Mouse (Mus musculus) hindbrain, embryonic 15.5 days (tissue): Measurements from ENCODE around the gene Lemd1. TPM values are rescaled to one million over a fixed set of nuclear protein-coding genes. Genes with fewer than 3 reads are reported as not detected.

Source experiments
- ATAC-seq: fragments of 200-750 bp; cut with Nextera tagmentation; 2 replicates; pipeline ENCODE4 v1.8.0; 2017; ENCODE audit warnings: low read depth, moderate number of reproducible peaks, moderate TSS enrichment; ENCODE audit not compliant: low FRiP score
- H3K27ac ChIP-seq: fragments of 300-500 bp; sonication (generic); replicated peaks from 2 replicates; pipeline ENCODE4 v1.5.1; 2015; ENCODE audit warnings: mild to moderate bottlenecking, inconsistent platforms
- H3K27me3 ChIP-seq: fragments of 300-500 bp; sonication (generic); 2 replicates; pipeline ENCODE4 v1.6.1; 2015; ENCODE audit warnings: control low read depth, inconsistent platforms
- H3K36me3 ChIP-seq: fragments of 300-500 bp; sonication (generic); 2 replicates; pipeline ENCODE4 v1.6.1; 2015; ENCODE audit warnings: control low read depth, inconsistent platforms
- H3K4me1 ChIP-seq: fragments of 300-500 bp; sonication (generic); replicated peaks from 2 replicates; pipeline ENCODE4 v1.6.1; 2015; ENCODE audit warnings: control low read depth, inconsistent platforms
- H3K4me2 ChIP-seq: fragments of 300-500 bp; sonication (generic); 2 replicates; pipeline ENCODE4 v1.6.1; 2015; ENCODE audit warnings: moderate library complexity, mild to moderate bottlenecking, inconsistent platforms
- H3K4me3 ChIP-seq: fragments of 300-500 bp; sonication (generic); 2 replicates; pipeline ENCODE4 v1.5.1; 2015; ENCODE audit warnings: mild to moderate bottlenecking, inconsistent platforms
- H3K9ac ChIP-seq: fragments of 300-500 bp; sonication (generic); 2 replicates; pipeline ENCODE4 v1.6.1; 2015; ENCODE audit warnings: inconsistent platforms
- H3K9me3 ChIP-seq: fragments of 300-500 bp; sonication (generic); 2 replicates; pipeline ENCODE4 v1.6.1; 2016; ENCODE audit warnings: control low read depth, inconsistent platforms
- WGBS: fragments of 180-500 bp; shearing (Covaris S2); methylation state at CpG from one replicate; pipeline ENCODE4 v1.1.7; 2015; 5-methylcytosine and 5-hydroxymethylcytosine counted together
- polyA plus RNA-seq: library from polyadenylated mRNA; unstranded; fragments of >200 nt; fragmentation: Nextera tagmentation; extraction: Ambion mirVana; gene quantifications from 2 replicates; pipeline ENCODE4 v1.2.1, GENCODE M21; 2015

Gene Lemd1
- polyA plus RNA-seq, 1 experiment from 2014 or later, result 16.2 TPM

GRCm38 (mm10) chr1:132195681-132196080, 4.5 kb downstream of the Lemd1 start:
- H3K4me2 ChIP-seq, result peak overlapping the region; percentile 35
- WGBS, result 51% methylated on average over 5 of the region's 5 CpGs
- H3K36me3 ChIP-seq, result no peaks in the 10 kb centered on the region
- H3K4me1 ChIP-seq, result peaks cover 88% of the 10 kb centered on the region
- no peak for ATAC-seq
- H3K4me3 ChIP-seq, result no peak overlapping the region
- H3K9ac ChIP-seq, result no peak overlapping the region; the same call in 1 of the 2 replicates
- no peaks in the 10 kb centered on the region for H3K9me3 ChIP-seq
- H3K27me3 ChIP-seq, result no peaks in the 10 kb centered on the region
- H3K27ac ChIP-seq, result 0 out of 2 replicates have a peak overlapping the region, but pooled peaks have one; percentile 34

DNA sequence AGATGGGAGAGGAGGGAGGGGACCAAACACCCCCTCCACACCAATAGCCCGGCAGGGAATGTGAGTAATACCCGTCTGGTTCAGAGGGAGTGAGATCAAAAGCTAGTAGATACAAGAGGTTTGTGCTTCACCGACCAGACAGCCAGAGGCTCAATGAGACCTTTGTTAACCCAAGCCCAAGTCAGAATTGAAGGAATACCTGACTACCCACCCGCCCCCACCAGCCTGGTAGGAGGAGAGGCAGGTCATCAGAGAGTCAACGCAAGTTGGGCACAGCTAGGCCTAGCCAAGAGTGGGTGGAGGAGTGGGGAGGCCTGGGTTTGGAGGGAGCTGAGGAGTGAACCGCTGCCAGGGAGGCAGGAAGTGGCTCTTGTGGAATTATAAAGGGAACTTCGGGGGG, 5.1 kb downstream of the Lemd1 start:
- ATAC-seq, result no peak
- Histone ChIP-seq H3K27me3 (no peaks in the 10 kb centered on the region), H3K4me1 (peaks cover 95% of the 10 kb centered on the region), H3K4me3 (no peak overlapping the region), H3K9ac (peak overlapping the region; percentile 20; the same call in 1 of the 2 replicates), H3K9me3 (no peaks in the 10 kb centered on the region), H3K27ac (no peak overlapping the region), H3K36me3 (no peaks in the 10 kb centered on the region), H3K4me2 (peak overlapping the region; percentile 35)
- WGBS, result 12% methylated on average over 7 of the region's 7 CpGs

DNA sequence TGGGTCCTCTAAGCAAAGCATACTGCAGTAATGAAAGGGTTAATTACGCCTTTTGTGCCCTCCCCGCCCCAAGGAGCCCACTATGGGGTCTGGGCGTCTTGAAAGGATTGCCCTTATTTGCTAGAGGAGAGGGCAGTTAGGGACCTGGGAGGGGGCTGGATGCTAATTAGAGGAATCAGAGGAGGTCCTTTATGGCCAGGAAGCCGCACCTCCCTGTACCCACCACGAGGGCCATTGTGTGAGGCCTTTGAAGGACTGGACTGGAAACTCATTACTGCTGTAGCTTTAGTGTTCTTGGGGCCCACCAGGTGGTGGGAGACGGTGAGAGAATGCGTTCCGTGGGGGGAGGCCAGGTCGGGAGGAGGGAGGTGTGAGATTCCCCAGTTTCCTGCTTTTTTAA, 6.4 kb downstream of the Lemd1 start:
- 0 out of 2 replicates have a peak overlapping the region, but pooled peaks have one; percentile 10 for H3K27ac ChIP-seq
- H3K4me1 ChIP-seq, result peaks cover 99% of the 10 kb centered on the region
- peak overlapping the region; percentile 31 for H3K4me2 ChIP-seq
- no peak overlapping the region for H3K4me3 ChIP-seq
- no peak for ATAC-seq
- H3K9ac ChIP-seq, result no peak overlapping the region
- H3K27me3 ChIP-seq, result no peaks in the 10 kb centered on the region
- no peaks in the 10 kb centered on the region for H3K9me3 ChIP-seq
- WGBS, result 5% methylated on average over 9 of the region's 9 CpGs
- H3K36me3 ChIP-seq, result no peaks in the 10 kb centered on the region

DNA sequence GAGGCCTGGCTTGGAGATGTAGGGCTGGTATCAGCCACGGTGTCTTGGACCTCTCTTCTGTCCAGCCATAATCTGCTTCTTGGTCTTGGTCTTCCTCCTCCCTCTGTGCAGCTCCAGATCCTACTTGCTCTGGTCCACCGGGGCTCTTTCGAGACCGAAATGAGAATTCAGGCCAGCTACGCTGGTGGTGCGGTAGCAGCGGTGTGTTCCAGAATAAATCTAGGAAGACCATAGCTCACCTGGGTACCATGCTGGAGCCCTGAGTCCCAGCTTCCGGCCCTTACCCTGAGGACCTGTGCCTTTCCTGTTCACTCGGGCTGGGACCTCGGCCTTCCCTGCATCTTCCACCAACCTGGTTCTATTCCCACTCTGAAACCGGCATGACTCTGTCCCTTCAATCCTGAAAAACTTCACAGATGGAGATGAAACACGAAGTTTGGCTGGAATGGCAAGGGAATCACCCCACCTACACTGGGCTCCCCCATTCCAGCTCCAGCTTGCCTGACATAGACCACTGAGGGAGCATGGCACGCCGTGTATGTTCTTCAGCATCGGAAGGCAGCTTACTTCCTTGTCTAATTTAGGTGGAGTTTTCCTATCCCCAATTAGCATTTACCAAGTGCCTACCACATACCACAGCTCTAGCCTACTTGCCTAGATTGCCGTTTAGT, 7.3 kb downstream of the Lemd1 start:
- no peak for ATAC-seq
- H3K36me3 ChIP-seq, result no peaks in the 10 kb centered on the region
- H3K4me3 ChIP-seq, result no peak overlapping the region
- H3K9me3 ChIP-seq, result no peaks in the 10 kb centered on the region
- peaks cover 97% of the 10 kb centered on the region for H3K4me1 ChIP-seq
- H3K9ac ChIP-seq, result no peak overlapping the region
- H3K4me2 ChIP-seq, result no peak overlapping the region
- 76% methylated on average over 16 of the region's 16 CpGs for WGBS
- H3K27ac ChIP-seq, result peak overlapping the region; percentile 10; the same call in 1 of the 2 replicates
- H3K27me3 ChIP-seq, result no peaks in the 10 kb centered on the region

GRCm38 (mm10) chr1:132199244-132199643, 8.0 kb downstream of the Lemd1 start:
- Histone ChIP-seq H3K27me3 (no peaks in the 10 kb centered on the region), H3K4me1 (peaks cover 90% of the 10 kb centered on the region), H3K36me3 (no peaks in the 10 kb centered on the region), H3K9me3 (no peaks in the 10 kb centered on the region), H3K4me3 (no peak overlapping the region), H3K4me2 (peak overlapping the region; percentile 47; the same call in 1 of the 2 replicates), H3K9ac (no peak overlapping the region), H3K27ac (peak overlapping the region; percentile 67)
- no peak for ATAC-seq
- 75% methylated on average over 6 of the region's 6 CpGs for WGBS

DNA sequence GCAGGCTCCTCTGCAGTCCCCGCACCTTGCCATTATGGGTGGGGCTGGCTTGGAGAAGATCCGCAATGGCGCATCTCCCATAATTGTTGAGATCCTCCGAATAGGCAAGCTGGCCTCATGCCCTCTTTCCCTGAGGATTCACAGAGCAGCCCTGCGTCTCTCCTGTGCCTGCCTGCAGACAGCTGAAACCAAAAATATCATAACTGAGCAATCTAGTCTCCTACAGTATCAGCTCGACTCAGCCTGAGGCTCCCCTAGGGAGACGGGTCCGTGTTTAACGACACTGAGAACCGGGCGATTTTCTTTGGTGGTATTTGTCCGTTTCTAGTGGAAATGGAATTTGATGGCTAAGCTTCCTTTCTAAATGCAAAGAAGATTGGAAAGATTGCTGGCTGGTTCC, 8.7 kb downstream of the Lemd1 start:
- no peak for ATAC-seq
- Histone ChIP-seq H3K4me1 (peaks cover 83% of the 10 kb centered on the region), H3K4me3 (peak overlapping the region; percentile 36; the same call in 1 of the 2 replicates), H3K9me3 (no peaks in the 10 kb centered on the region), H3K27me3 (no peaks in the 10 kb centered on the region), H3K9ac (0 out of 2 replicates have a peak overlapping the region, but pooled peaks have one; percentile 35), H3K27ac (peak overlapping the region; percentile 67), H3K4me2 (peak overlapping the region; percentile 47), H3K36me3 (no peaks in the 10 kb centered on the region)
- WGBS, result 9% methylated on average over 12 of the region's 12 CpGs

DNA sequence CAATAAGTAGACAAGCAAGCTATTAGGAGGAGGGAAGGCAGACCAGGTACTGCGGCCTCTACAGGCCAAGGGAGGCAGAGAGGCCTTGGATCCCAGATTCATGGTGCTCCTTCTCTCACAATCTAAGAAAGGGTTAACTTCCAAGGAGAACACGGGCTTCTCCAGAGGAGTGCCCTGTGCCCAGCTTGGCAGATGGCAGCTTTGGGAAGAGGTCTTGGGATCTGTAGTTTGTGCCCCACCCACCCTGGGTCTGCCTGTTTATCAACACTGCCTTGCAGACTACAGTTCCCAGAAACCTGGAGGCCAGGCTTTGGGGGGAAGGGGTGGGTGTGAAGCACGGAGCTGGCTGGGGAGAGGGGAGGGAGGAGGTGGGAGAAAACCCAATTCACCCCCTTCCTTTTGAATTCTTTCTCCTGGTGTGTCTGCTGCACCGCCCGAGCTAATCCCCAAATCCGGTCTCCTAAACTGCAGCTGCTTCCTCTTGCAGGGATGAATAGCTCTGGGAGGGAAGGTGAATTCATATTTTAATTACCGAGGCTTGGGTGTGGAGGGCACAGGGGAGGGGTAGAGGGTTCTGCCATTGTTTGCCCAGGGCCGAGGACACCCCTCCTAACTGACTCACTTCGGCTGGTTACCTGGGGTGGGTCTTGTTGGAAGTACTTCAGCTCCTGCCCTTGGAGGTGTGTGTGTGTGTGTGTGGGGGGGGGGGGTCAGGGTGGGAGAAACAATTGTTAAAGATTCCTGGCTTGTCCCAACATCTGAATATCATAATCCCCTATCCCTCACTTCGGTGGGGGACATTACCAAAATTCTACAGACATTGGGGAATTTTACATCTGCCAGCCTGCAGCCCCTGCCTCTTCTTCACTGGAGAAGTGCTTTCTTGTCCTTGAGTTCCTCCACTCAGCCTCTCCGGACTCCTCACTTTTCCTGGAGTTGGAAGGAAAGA, 9.6 kb downstream of the Lemd1 start:
- ATAC-seq, result peak; percentile 85
- Histone ChIP-seq H3K36me3 (no peaks in the 10 kb centered on the region), H3K27ac (peak overlapping the region; percentile 67), H3K4me1 (peaks cover 80% of the 10 kb centered on the region), H3K4me2 (peak overlapping the region; percentile 47), H3K9me3 (no peaks in the 10 kb centered on the region), H3K9ac (peak overlapping the region; percentile 35), H3K4me3 (peak overlapping the region; percentile 36), H3K27me3 (no peaks in the 10 kb centered on the region)
- WGBS, result 5% methylated on average over 11 of the region's 11 CpGs

DNA sequence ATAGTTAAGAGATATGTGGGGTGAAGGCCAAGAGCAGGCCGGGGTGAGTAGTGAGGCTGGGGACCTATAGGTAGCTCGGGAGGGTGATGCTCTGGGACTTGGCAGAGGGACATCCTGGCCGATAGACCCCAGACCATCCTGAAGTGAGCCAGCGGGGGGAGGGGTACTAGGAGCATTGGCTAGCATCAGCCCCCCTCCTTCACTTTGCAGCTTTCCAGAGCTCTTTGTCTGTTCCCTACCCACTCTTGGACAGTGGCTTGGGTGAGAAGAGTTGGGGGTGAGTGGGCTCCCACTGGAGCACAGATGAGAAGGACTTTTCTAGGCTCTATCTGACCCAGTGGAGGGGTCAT, 10.3 kb downstream of the Lemd1 start:
- Histone ChIP-seq H3K4me1 (peaks cover 77% of the 10 kb centered on the region), H3K9ac (no peak overlapping the region), H3K36me3 (no peaks in the 10 kb centered on the region), H3K4me3 (peak overlapping the region; percentile 36), H3K27me3 (no peaks in the 10 kb centered on the region), H3K27ac (peak overlapping the region; percentile 67; the same call in 1 of the 2 replicates), H3K9me3 (no peaks in the 10 kb centered on the region), H3K4me2 (peak overlapping the region; percentile 47)
- no peak for ATAC-seq
- 34% methylated on average over 4 of the region's 4 CpGs for WGBS

DNA sequence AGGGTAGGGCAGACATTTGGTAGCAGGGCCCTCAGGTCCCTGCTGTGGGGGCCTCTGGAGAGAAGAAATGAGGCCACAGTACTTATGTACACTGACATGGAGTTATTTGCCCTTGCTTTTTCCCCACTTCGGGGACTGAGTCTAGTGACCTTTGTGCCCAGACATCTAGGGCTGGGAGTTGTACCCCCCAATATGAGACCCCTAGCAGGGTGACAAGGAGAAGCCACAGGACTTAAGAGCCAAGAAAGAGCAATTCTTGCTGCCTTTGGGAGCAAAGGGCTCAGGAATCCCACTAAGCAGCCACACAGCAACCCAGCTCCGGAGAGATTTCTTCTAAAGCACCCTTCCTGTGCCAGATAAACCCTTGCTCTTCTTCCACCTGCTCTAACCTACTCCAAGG, 10.7 kb downstream of the Lemd1 start:
- H3K4me1 ChIP-seq, result peaks cover 75% of the 10 kb centered on the region

GRCm38 (mm10) chr1:132202771-132203170, 11.5 kb downstream of the Lemd1 start:
- no peak overlapping the region for H3K9ac ChIP-seq
- no peaks in the 10 kb centered on the region for H3K27me3 ChIP-seq
- no peaks in the 10 kb centered on the region for H3K36me3 ChIP-seq
- H3K4me1 ChIP-seq, result peaks cover 75% of the 10 kb centered on the region
- H3K4me3 ChIP-seq, result no peak overlapping the region
- no peak overlapping the region for H3K27ac ChIP-seq
- no peak overlapping the region for H3K4me2 ChIP-seq
- ATAC-seq, result no peak
- H3K9me3 ChIP-seq, result no peaks in the 10 kb centered on the region
- WGBS, result 95% methylated on average over 5 of the region's 5 CpGs

More for the DNA sequence above, 10.7 kb downstream of the Lemd1 start:
- peak overlapping the region; percentile 67; the same call in 1 of the 2 replicates for H3K27ac ChIP-seq
- H3K9me3 ChIP-seq, result no peaks in the 10 kb centered on the region
- H3K9ac ChIP-seq, result no peak overlapping the region
- 63% methylated on average over 2 of the region's 2 CpGs for WGBS
- H3K27me3 ChIP-seq, result no peaks in the 10 kb centered on the region
- H3K4me2 ChIP-seq, result peak overlapping the region; percentile 47
- ATAC-seq, result no peak
- H3K4me3 ChIP-seq, result no peak overlapping the region
- H3K36me3 ChIP-seq, result no peaks in the 10 kb centered on the region

DNA sequence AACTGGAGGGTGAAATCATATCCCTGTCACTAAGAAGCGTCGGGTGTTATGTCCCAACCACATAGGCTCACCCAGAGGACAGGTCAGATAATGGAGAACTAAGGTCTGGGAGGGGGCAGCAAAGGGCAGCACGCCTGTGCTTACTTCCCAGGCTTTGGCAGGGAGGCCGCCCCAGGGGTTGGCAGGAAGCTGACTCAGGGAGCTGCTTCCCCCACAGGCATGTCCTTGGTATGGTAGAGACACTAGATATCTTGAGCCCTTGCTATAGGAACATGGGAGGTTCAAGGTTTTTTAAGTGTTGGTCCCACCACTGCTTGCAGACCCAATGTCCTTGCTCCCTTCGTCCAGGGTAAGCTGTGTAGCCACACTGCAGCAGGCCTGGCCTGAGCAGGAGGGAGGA, 14.7 kb downstream of the Lemd1 start:
- H3K4me2 ChIP-seq, result no peak overlapping the region
- H3K36me3 ChIP-seq, result no peaks in the 10 kb centered on the region
- WGBS, result 83% methylated on average over 5 of the region's 5 CpGs
- H3K27ac ChIP-seq, result no peak overlapping the region
- no peak overlapping the region for H3K4me3 ChIP-seq
- ATAC-seq, result no peak
- peaks cover 76% of the 10 kb centered on the region for H3K4me1 ChIP-seq
- no peak overlapping the region for H3K9ac ChIP-seq
- no peaks in the 10 kb centered on the region for H3K27me3 ChIP-seq
- no peaks in the 10 kb centered on the region for H3K9me3 ChIP-seq

DNA sequence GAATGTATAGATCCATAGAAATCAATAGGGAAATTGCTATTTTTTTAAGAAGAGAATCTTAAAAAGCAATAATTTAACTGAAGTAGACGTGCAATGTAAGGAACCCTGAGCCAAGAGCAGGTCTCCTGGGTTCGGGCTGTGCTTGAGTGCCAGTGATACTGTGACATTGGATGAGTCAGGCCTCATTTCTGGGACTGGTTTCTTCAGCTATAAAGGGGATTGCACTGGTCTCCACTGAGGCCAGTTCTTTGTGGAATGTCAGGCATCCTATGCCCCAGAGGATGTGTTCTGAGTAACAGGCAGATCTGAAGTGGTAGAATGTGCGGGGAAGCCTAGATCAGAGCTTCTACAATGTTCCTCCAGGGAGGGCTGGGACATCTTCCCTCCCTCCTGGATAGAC, 15.6 kb downstream of the Lemd1 start:
- H3K4me3 ChIP-seq, result no peak overlapping the region
- H3K4me1 ChIP-seq, result peaks cover 75% of the 10 kb centered on the region
- no peaks in the 10 kb centered on the region for H3K9me3 ChIP-seq
- no peak for ATAC-seq
- no peak overlapping the region for H3K4me2 ChIP-seq
- no peaks in the 10 kb centered on the region for H3K36me3 ChIP-seq
- no peak overlapping the region for H3K9ac ChIP-seq
- H3K27ac ChIP-seq, result 0 out of 2 replicates have a peak overlapping the region, but pooled peaks have one; percentile 73
- H3K27me3 ChIP-seq, result no peaks in the 10 kb centered on the region
- WGBS, result 80% methylated on average over 3 of the region's 3 CpGs
